Mouse (Mus musculus) G1E (cell line): ENCODE data around the gene Krt5. TPM values are rescaled to one million over a fixed set of nuclear protein-coding genes. Genes with fewer than 3 reads are reported as not detected.
"Not testable (repeated sequence)": the region's sequence is repeated elsewhere in the genome, so short reads cannot be mapped to it uniquely, and the experiment has no call there.

ENCODE experiments used
- ATAC-seq: 2 replicates; pipeline ENCODE4 v1.8.0; 2016; ENCODE audit warnings: mild to moderate bottlenecking; ENCODE audit not compliant: insufficient number of reproducible peaks, poor library complexity, low FRiP score, severe bottlenecking; ENCODE audit errors: extremely low read depth
- DNase-seq: peaks from one replicate; pipeline ENCODE4 v3.0.0; 2012; ENCODE audit warnings: low spot score
- H3K27me3 ChIP-seq: 2 replicates; pipeline ENCODE4 v1.6.1; 2012; ENCODE audit warnings: mild to moderate bottlenecking, low read length, inconsistent platforms; ENCODE audit not compliant: insufficient read depth
- H3K36me3 ChIP-seq: replicated peaks from 2 replicates; pipeline ENCODE3; 2012; ENCODE audit warnings: mild to moderate bottlenecking, inconsistent platforms
- H3K4me1 ChIP-seq: 2 replicates; pipeline ENCODE4 v1.6.1; 2012; ENCODE audit warnings: low read depth, low read length, inconsistent platforms, mixed read lengths; ENCODE audit not compliant: insufficient read depth
- H3K4me3 ChIP-seq: 2 replicates; pipeline ENCODE4 v1.5.1; 2012; ENCODE audit warnings: low read depth, mild to moderate bottlenecking, inconsistent platforms, low read length, moderate library complexity, mixed read lengths
- H3K9me3 ChIP-seq: replicated peaks from 2 replicates; pipeline ENCODE4 v1.6.1; 2012; ENCODE audit warnings: inconsistent platforms
- CTCF ChIP-seq: IDR thresholded peaks from 2 replicates; pipeline ENCODE4 v1.5.1; 2012; ENCODE audit warnings: low read depth, low read length, inconsistent platforms, mixed read lengths
- GATA1 ChIP-seq: IDR thresholded peaks from 2 replicates; pipeline ENCODE4 v1.6.1; 2012; ENCODE audit warnings: borderline replicate concordance, low read length, inconsistent platforms, mixed read lengths
- GATA2 ChIP-seq: IDR thresholded peaks from 2 replicates; pipeline ENCODE4 v1.6.1; 2012; ENCODE audit warnings: low read depth, low read length, inconsistent platforms, borderline replicate concordance
- POLR2AphosphoS5 ChIP-seq: IDR thresholded peaks from 2 replicates; pipeline ENCODE4 v1.6.1; 2012; ENCODE audit warnings: low read depth, low read length, inconsistent platforms; ENCODE audit not compliant: insufficient replicate concordance
- TAL1 ChIP-seq: conservative IDR thresholded peaks from 2 replicates; pipeline ENCODE4 v1.6.1; 2012; ENCODE audit warnings: low read depth, low read length, inconsistent platforms, mixed read lengths
- polyA plus RNA-seq: library from polyadenylated mRNA; stranded (reverse); fragments of >175 nt; gene quantifications from 2 replicates; pipeline ENCODE4 v1.2.3, GENCODE M21; 2012
- total RNA-seq, 2 experiments: library from RNA; stranded (forward) in 1 of 2; stranded (reverse) in 1 of 2; fragments of 200-1000 nt in 1 of 2; fragments of >200 nt in 1 of 2; fragmentation: Nextera tagmentation in 1 of 2; gene quantifications; 2 replicates each; pipeline ENCODE4 v1.2.3; 2014 to 2017

Krt5 gene
- total and polyA plus RNA-seq, 3 experiments: not detected

GRCm38 (mm10) chr15:101697326-101698188 lies 15.1 kb downstream of the Krt5 start:
- ATAC-seq (no peak), DNase-seq (no peak)
- H3K27me3 ChIP-seq: no peaks in the 10 kb centered on the region

GRCm38 (mm10) chr15:101694207-101694606 lies 18.5 kb downstream of the Krt5 start, which contains the start of gene Krt6a:
Gene Krt6a (minus strand): TSS chr15:101694307.
- H3K27me3 ChIP-seq: no peaks in the 10 kb centered on the region
- TF ChIP-seq GATA2 (no peak), CTCF (no peak), POLR2AphosphoS5 (no peak), GATA1 (no peak), TAL1 (no peak)

More at GRCm38 (mm10) chr15:101697326-101698188, 15.1 kb downstream of the Krt5 start:
- no peak for TF ChIP-seq TAL1
- no peak for TF ChIP-seq POLR2AphosphoS5
- H3K36me3 ChIP-seq: no peaks in the 10 kb centered on the region
- no peaks in the 10 kb centered on the region for H3K4me1 ChIP-seq
- H3K4me3 ChIP-seq: no peak overlapping the region
- peaks cover 26% of the 10 kb centered on the region for H3K9me3 ChIP-seq

GRCm38 (mm10) chr15:101690460-101690859 lies 22.2 kb downstream of the Krt5 start:
- ATAC-seq, H3K9me3 ChIP-seq, H3K27me3 ChIP-seq, DNase-seq, H3K4me3 ChIP-seq, H3K4me1 ChIP-seq, H3K36me3 ChIP-seq: not testable (repeated sequence)

More at GRCm38 (mm10) chr15:101694207-101694606, 18.5 kb downstream of the Krt5 start, which contains the start of gene Krt6a:
- ATAC-seq: no peak
- H3K4me3 ChIP-seq: no peak within 1 kb of the TSS
- peaks cover 22% of the 10 kb centered on the region for H3K9me3 ChIP-seq
- no peaks in the 10 kb centered on the region for H3K36me3 ChIP-seq
- H3K4me1 ChIP-seq: no peaks in the 10 kb centered on the region
- DNase-seq: no peak

- DNase-seq: no peak
- Histone ChIP-seq H3K9me3 (no peaks in the 10 kb centered on the region; the same call in 1 of the 2 replicates), H3K4me1 (no peaks in the 10 kb centered on the region), H3K36me3 (no peaks in the 10 kb centered on the region), H3K4me3 (no peak overlapping the region), H3K27me3 (no peaks in the 10 kb centered on the region)
- TF ChIP-seq GATA1: no peak
- TF ChIP-seq POLR2AphosphoS5: no peak
- no peak for TF ChIP-seq GATA2
- no peak for TF ChIP-seq TAL1
- no peak for TF ChIP-seq CTCF
- no peak for ATAC-seq
These were observed 24.5 kb downstream of the Krt5 start for GRCm38 (mm10) chr15:101688161-101688560.

GRCm38 (mm10) chr15:101680187-101680586 lies 32.5 kb downstream of the Krt5 start, which contains the start of gene Krt6b:
Gene Krt6b (minus strand): TSS chr15:101680287.
- Histone ChIP-seq H3K36me3 (no peaks in the 10 kb centered on the region), H3K27me3 (no peaks in the 10 kb centered on the region), H3K9me3 (peaks cover 9% of the 10 kb centered on the region), H3K4me1 (no peaks in the 10 kb centered on the region), H3K4me3 (no peak within 1 kb of the TSS)
- no peak for ATAC-seq
- TF ChIP-seq CTCF: no peak
- no peak for TF ChIP-seq POLR2AphosphoS5
- TF ChIP-seq GATA2: no peak
- TF ChIP-seq GATA1: no peak
- no peak for DNase-seq

GRCm38 (mm10) chr15:101675978-101676377 lies 36.7 kb downstream of the Krt5 start:
- H3K27me3 ChIP-seq: no peaks in the 10 kb centered on the region
- H3K36me3 ChIP-seq: no peaks in the 10 kb centered on the region
- no peaks in the 10 kb centered on the region for H3K4me1 ChIP-seq
- H3K9me3 ChIP-seq: peaks cover 14% of the 10 kb centered on the region
- TF ChIP-seq TAL1 (no peak), CTCF (no peak), POLR2AphosphoS5 (no peak), GATA2 (no peak), GATA1 (no peak)
- H3K4me3 ChIP-seq: no peak overlapping the region
- ATAC-seq: no peak
- DNase-seq: no peak

Other genes with a start within 250 kb of the Krt5 start
Only the 20 nearest of the 22 such genes appear.
- not detected in 2 replicates for gene Krt86, start 239.4 kb downstream of the Krt5 start, total RNA-seq (2014; fragmentation: Nextera tagmentation)
- gene Krt86, start 239.4 kb downstream of the Krt5 start, total RNA-seq (2017): 0.11 TPM in 1 of 2 replicates, not detected in the other
- gene Krt86, start 239.4 kb downstream of the Krt5 start, polyA plus RNA-seq: not detected in 2 replicates
- not detected in 2 replicates for gene Krt83, start 221.4 kb downstream of the Krt5 start, total RNA-seq (2014; fragmentation: Nextera tagmentation)
- gene Krt83, start 221.4 kb downstream of the Krt5 start, total RNA-seq (2017): not detected in 2 replicates
- not detected in 2 replicates for gene Krt83, start 221.4 kb downstream of the Krt5 start, polyA plus RNA-seq
- not detected in 2 replicates for gene Gm49425, start 195.6 kb downstream of the Krt5 start, total RNA-seq (2014; fragmentation: Nextera tagmentation)
- gene Gm49425, start 195.6 kb downstream of the Krt5 start, total RNA-seq (2017): not detected in 2 replicates
- not detected in 2 replicates for gene Gm49425, start 195.6 kb downstream of the Krt5 start, polyA plus RNA-seq
- gene Krt84, start 180.1 kb downstream of the Krt5 start, total RNA-seq (2014; fragmentation: Nextera tagmentation): not detected in 2 replicates
- gene Krt84, start 180.1 kb downstream of the Krt5 start, total RNA-seq (2017): 0.05 TPM in 1 of 2 replicates, not detected in the other
- gene Krt84, start 180.1 kb downstream of the Krt5 start, polyA plus RNA-seq: not detected in 2 replicates
- not detected in 2 replicates for gene Krt82, start 162.2 kb downstream of the Krt5 start, total RNA-seq (2014; fragmentation: Nextera tagmentation)
- gene Krt82, start 162.2 kb downstream of the Krt5 start, total RNA-seq (2017): not detected in 2 replicates
- not detected in 2 replicates for gene Krt82, start 162.2 kb downstream of the Krt5 start, polyA plus RNA-seq
- gene Krt90, start 149.9 kb downstream of the Krt5 start, total RNA-seq (2014; fragmentation: Nextera tagmentation): not detected in 2 replicates
- not detected in 2 replicates for gene Krt90, start 149.9 kb downstream of the Krt5 start, total RNA-seq (2017)
- gene Krt90, start 149.9 kb downstream of the Krt5 start, polyA plus RNA-seq: not detected in 2 replicates
- not detected in 2 replicates for gene Krt75, start 139.0 kb downstream of the Krt5 start, total RNA-seq (2014; fragmentation: Nextera tagmentation)
- gene Krt75, start 139.0 kb downstream of the Krt5 start, total RNA-seq (2017): 0.05 TPM in 1 of 2 replicates, not detected in the other
- not detected in 2 replicates for gene Krt75, start 139.0 kb downstream of the Krt5 start, polyA plus RNA-seq
- gene Gm5414, start 84.7 kb downstream of the Krt5 start, total RNA-seq (2014; fragmentation: Nextera tagmentation): not detected in 2 replicates
- not detected in 2 replicates for gene Gm5414, start 84.7 kb downstream of the Krt5 start, total RNA-seq (2017)
- not detected in 2 replicates for gene Gm5414, start 84.7 kb downstream of the Krt5 start, polyA plus RNA-seq
- gene Gm5478, start 65.5 kb downstream of the Krt5 start, total RNA-seq (2014; fragmentation: Nextera tagmentation): not detected in 2 replicates
- 0.33 TPM in 1 of 2 replicates, not detected in the other for gene Gm5478, start 65.5 kb downstream of the Krt5 start, total RNA-seq (2017)
- not detected in 2 replicates for gene Gm5478, start 65.5 kb downstream of the Krt5 start, polyA plus RNA-seq
- gene Krt6b, start 32.6 kb downstream of the Krt5 start, total RNA-seq (2014; fragmentation: Nextera tagmentation): not detected in 2 replicates
- not detected in 2 replicates for gene Krt6b, start 32.6 kb downstream of the Krt5 start, total RNA-seq (2017)
- not detected in 2 replicates for gene Krt6b, start 32.6 kb downstream of the Krt5 start, polyA plus RNA-seq
- not detected in 2 replicates for gene Krt6a, start 18.6 kb downstream of the Krt5 start, total RNA-seq (2014; fragmentation: Nextera tagmentation)
- not detected in 2 replicates for gene Krt6a, start 18.6 kb downstream of the Krt5 start, total RNA-seq (2017)
- gene Krt6a, start 18.6 kb downstream of the Krt5 start, polyA plus RNA-seq: not detected in 2 replicates
- not detected in 2 replicates for gene Krt71, start 30.2 kb upstream of the Krt5 start, total RNA-seq (2014; fragmentation: Nextera tagmentation)
- not detected in 2 replicates for gene Krt71, start 30.2 kb upstream of the Krt5 start, total RNA-seq (2017)
- not detected in 2 replicates for gene Krt71, start 30.2 kb upstream of the Krt5 start, polyA plus RNA-seq
- not detected in 2 replicates for gene Krt72, start 73.6 kb upstream of the Krt5 start, total RNA-seq (2014; fragmentation: Nextera tagmentation)
- 0.23 TPM in 1 of 2 replicates, not detected in the other for gene Krt72, start 73.6 kb upstream of the Krt5 start, total RNA-seq (2017)
- gene Krt72, start 73.6 kb upstream of the Krt5 start, polyA plus RNA-seq: not detected in 2 replicates
- not detected in 2 replicates for gene Krt73, start 89.4 kb upstream of the Krt5 start, total RNA-seq (2014; fragmentation: Nextera tagmentation)
- not detected in 2 replicates for gene Krt73, start 89.4 kb upstream of the Krt5 start, total RNA-seq (2017)
- not detected in 2 replicates for gene Krt73, start 89.4 kb upstream of the Krt5 start, polyA plus RNA-seq
- not detected in 2 replicates for gene Krt2, start 105.3 kb upstream of the Krt5 start, total RNA-seq (2014; fragmentation: Nextera tagmentation)
- not detected in 2 replicates for gene Krt2, start 105.3 kb upstream of the Krt5 start, total RNA-seq (2017)
- not detected in 2 replicates for gene Krt2, start 105.3 kb upstream of the Krt5 start, polyA plus RNA-seq
- not detected in 2 replicates for gene Krt1, start 137.9 kb upstream of the Krt5 start, total RNA-seq (2014; fragmentation: Nextera tagmentation)
- gene Krt1, start 137.9 kb upstream of the Krt5 start, total RNA-seq (2017): 0.11 and 0.12 TPM in 2 replicates
- not detected in 2 replicates for gene Krt1, start 137.9 kb upstream of the Krt5 start, polyA plus RNA-seq
- not detected in 2 replicates for gene Krt77, start 156.8 kb upstream of the Krt5 start, total RNA-seq (2014; fragmentation: Nextera tagmentation)
- gene Krt77, start 156.8 kb upstream of the Krt5 start, total RNA-seq (2017): 0.05 TPM in 1 of 2 replicates, not detected in the other
- gene Krt77, start 156.8 kb upstream of the Krt5 start, polyA plus RNA-seq: not detected in 2 replicates
- gene Krt76, start 180.0 kb upstream of the Krt5 start, total RNA-seq (2014; fragmentation: Nextera tagmentation): not detected in 2 replicates
- gene Krt76, start 180.0 kb upstream of the Krt5 start, total RNA-seq (2017): 0.05 TPM in 1 of 2 replicates, not detected in the other
- not detected in 2 replicates for gene Krt76, start 180.0 kb upstream of the Krt5 start, polyA plus RNA-seq
- gene Krt4, start 211.8 kb upstream of the Krt5 start, total RNA-seq (2014; fragmentation: Nextera tagmentation): not detected in 2 replicates
- gene Krt4, start 211.8 kb upstream of the Krt5 start, total RNA-seq (2017): 0.06 and 0.11 TPM in 2 replicates
- gene Krt4, start 211.8 kb upstream of the Krt5 start, polyA plus RNA-seq: not detected in 2 replicates
- not detected in 2 replicates for gene Krt79, start 227.4 kb upstream of the Krt5 start, total RNA-seq (2014; fragmentation: Nextera tagmentation)
- gene Krt79, start 227.4 kb upstream of the Krt5 start, total RNA-seq (2017): 0.12 TPM in 1 of 2 replicates, not detected in the other
- not detected in 2 replicates for gene Krt79, start 227.4 kb upstream of the Krt5 start, polyA plus RNA-seq